Mouse (Mus musculus): ENCODE results near the gene Wdr24. TPM values are rescaled to one million over a fixed set of nuclear protein-coding genes. Genes with fewer than 3 reads are reported as not detected.
A peak's percentile ranks its signal among the peaks of the same experiment; 100 is the strongest.

Gene Wdr24
- polyA plus RNA-seq, 1 experiment, result 33.6 TPM

DNA sequence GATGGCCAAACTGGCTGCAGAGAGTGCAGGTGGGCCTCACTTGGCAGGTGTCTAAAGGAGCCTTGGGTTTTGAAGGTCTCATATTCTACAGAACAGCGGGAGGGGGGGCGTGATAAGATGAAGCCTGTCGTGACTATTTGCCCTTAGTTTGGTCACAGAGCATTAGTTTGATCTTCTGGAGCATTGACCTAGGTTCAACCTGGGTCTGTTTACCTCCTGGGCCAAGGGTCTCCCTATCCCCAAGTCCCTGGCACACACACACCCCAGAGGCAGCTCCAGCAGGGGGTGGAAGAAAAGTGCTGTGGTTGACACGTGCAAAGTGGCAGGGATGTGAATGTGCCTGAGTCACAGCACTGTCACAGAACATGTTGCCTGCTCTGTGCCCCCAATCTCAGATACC, 12.5 kb upstream of the Wdr24 start:
- Histone ChIP-seq H3K36me3 (ENCODE audit: control insufficient read depth, insufficient read depth, low read length) (no peaks in the 10 kb centered on the region), H3K4me3 (ENCODE audit: extremely low read depth, insufficient read depth, insufficient read length) (no peak overlapping the region), H3K27me3 (ENCODE audit: control insufficient read depth, insufficient read depth, low read length) (peaks cover 19% of the 10 kb centered on the region), H3K27ac (ENCODE audit: insufficient read depth, low read length) (no peak overlapping the region), H3K4me1 (ENCODE audit: control insufficient read depth, insufficient read depth, insufficient read length) (peaks cover 9% of the 10 kb centered on the region)
- 72% methylated on average over 4 of the region's 4 CpGs for WGBS
- no peak for TF ChIP-seq POLR2A (IDR thresholded peaks at IDR 0.05; ENCODE audit: low read depth, low read length)
- TF ChIP-seq CTCF (IDR thresholded peaks at IDR 0.05; ENCODE audit: extremely low read depth, insufficient read depth, insufficient read length, insufficient replicate concordance), result no peak
- no peak for DNase-seq (ENCODE audit: low read depth in 1 of 2, low spot score in 2 of 2)

DNA sequence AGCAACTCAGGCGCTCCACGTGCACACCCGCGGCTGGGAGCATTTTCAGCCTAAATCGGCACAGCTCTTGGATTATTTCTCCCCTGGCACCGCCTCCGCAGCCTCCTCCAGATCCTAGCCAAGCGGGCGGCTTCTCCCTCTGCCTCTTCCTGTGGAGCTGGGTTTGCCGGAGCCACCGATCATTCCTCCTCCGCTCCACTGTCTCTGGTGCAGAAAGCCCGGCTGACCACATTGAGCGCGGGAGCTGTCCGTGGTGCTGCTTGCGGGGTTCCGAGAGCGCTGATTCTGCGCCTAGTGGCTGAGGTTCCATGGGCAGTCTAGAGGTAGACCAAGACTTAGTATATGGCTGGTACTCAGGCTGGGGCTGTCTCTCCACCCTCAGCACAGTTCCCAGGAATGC, 10.0 kb upstream of the Wdr24 start:
- peak; percentile 53; the same call in 1 of the 2 replicates for TF ChIP-seq CTCF (IDR thresholded peaks at IDR 0.05; ENCODE audit: extremely low read depth, insufficient read depth, insufficient read length, insufficient replicate concordance)
- no peak for TF ChIP-seq POLR2A (IDR thresholded peaks at IDR 0.05; ENCODE audit: low read depth, low read length)
- Histone ChIP-seq H3K4me3 (ENCODE audit: extremely low read depth, insufficient read depth, insufficient read length) (no peak overlapping the region), H3K4me1 (ENCODE audit: control insufficient read depth, insufficient read depth, insufficient read length) (peaks cover 9% of the 10 kb centered on the region), H3K36me3 (ENCODE audit: control insufficient read depth, insufficient read depth, low read length) (no peaks in the 10 kb centered on the region), H3K27me3 (ENCODE audit: control insufficient read depth, insufficient read depth, low read length) (peaks cover 18% of the 10 kb centered on the region), H3K27ac (ENCODE audit: insufficient read depth, low read length) (no peak overlapping the region)
- under 1% methylated on average over 20 of the region's 20 CpGs for WGBS
- peak; percentile 37 to 72 for DNase-seq (ENCODE audit: low read depth in 1 of 2, low spot score in 2 of 2)

DNA sequence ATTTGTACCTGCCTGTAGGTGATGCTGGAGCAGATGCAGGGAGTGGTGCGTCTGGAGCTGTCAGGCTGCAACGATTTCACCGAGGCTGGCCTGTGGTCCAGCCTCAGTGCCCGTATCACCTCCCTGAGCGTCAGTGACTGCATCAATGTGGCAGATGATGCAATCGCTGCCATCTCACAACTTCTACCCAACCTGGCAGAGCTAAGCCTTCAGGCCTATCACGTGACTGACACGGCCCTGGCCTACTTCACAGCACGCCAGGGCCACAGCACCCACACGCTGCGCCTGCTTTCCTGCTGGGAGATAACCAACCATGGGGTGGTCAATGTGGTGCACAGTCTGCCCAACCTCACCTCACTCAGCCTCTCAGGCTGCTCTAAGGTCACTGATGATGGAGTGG, 5.8 kb upstream of the Wdr24 start:
- WGBS, result 77% methylated on average over 11 of the region's 11 CpGs
- no peak overlapping the region for H3K4me3 ChIP-seq (ENCODE audit: extremely low read depth, insufficient read depth, insufficient read length)
- H3K27me3 ChIP-seq (ENCODE audit: control insufficient read depth, insufficient read depth, low read length), result peaks cover 3% of the 10 kb centered on the region
- no peak for DNase-seq (ENCODE audit: low read depth in 1 of 2, low spot score in 2 of 2)
- H3K27ac ChIP-seq (ENCODE audit: insufficient read depth, low read length), result no peak overlapping the region
- H3K4me1 ChIP-seq (ENCODE audit: control insufficient read depth, insufficient read depth, insufficient read length), result no peaks in the 10 kb centered on the region
- H3K36me3 ChIP-seq (ENCODE audit: control insufficient read depth, insufficient read depth, low read length), result no peaks in the 10 kb centered on the region
- no peak for TF ChIP-seq POLR2A (IDR thresholded peaks at IDR 0.05; ENCODE audit: low read depth, low read length)
- no peak for TF ChIP-seq CTCF (IDR thresholded peaks at IDR 0.05; ENCODE audit: extremely low read depth, insufficient read depth, insufficient read length, insufficient replicate concordance)

DNA sequence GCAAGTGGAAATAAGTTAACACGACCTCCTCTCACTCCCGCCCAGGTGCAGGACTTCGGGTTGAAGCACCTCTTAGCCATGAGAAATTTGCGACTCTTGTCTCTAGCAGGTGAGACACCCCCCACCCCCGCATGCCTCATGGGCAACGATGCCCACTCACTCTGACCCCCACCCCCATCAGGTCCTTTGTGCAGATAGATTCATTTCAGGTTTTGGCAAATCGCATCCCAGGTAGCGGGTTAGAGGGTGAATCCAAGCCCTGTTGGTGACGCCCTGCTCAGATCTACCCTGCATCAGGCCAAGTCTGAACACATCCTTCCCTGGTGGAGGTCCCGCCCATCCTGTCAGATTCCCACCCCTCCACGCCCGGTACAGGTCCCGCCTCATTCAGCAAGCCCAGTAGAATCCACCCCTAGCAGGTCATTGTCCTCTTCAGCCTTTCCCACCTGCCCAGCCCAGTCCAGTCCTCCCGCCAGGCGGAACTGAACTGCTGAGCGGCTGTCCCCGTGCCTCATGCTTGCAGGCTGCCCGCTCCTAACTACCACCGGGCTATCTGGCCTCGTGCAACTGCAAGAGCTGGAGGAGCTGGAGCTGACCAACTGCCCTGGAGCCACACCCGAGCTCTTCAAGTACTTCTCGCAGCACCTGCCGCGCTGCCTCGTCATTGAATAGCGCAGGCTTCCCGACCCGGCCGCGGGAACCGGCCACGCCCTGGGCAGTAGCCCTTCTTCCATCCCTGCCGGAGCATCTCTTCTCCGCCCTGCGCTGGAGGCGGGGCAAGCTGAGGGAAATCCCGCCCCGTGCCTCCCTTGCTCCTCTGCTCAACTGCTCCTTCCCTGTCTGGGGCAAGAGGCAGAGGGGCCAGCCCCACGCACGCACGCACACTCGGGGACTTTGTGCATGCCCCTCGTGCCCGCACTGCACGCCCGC, 4.3 kb upstream of the Wdr24 start:
- no peak overlapping the region for H3K4me3 ChIP-seq (ENCODE audit: extremely low read depth, insufficient read depth, insufficient read length)
- no peak overlapping the region for H3K27ac ChIP-seq (ENCODE audit: insufficient read depth, low read length)
- H3K27me3 ChIP-seq (ENCODE audit: control insufficient read depth, insufficient read depth, low read length), result peaks cover 3% of the 10 kb centered on the region
- 11% methylated on average over 46 of the region's 46 CpGs for WGBS
- no peak for DNase-seq (ENCODE audit: low read depth in 1 of 2, low spot score in 2 of 2)
- H3K36me3 ChIP-seq (ENCODE audit: control insufficient read depth, insufficient read depth, low read length), result no peaks in the 10 kb centered on the region
- peaks cover 5% of the 10 kb centered on the region for H3K4me1 ChIP-seq (ENCODE audit: control insufficient read depth, insufficient read depth, insufficient read length)
- TF ChIP-seq POLR2A (IDR thresholded peaks at IDR 0.05; ENCODE audit: low read depth, low read length), result no peak
- TF ChIP-seq CTCF (IDR thresholded peaks at IDR 0.05; ENCODE audit: extremely low read depth, insufficient read depth, insufficient read length, insufficient replicate concordance), result no peak

DNA sequence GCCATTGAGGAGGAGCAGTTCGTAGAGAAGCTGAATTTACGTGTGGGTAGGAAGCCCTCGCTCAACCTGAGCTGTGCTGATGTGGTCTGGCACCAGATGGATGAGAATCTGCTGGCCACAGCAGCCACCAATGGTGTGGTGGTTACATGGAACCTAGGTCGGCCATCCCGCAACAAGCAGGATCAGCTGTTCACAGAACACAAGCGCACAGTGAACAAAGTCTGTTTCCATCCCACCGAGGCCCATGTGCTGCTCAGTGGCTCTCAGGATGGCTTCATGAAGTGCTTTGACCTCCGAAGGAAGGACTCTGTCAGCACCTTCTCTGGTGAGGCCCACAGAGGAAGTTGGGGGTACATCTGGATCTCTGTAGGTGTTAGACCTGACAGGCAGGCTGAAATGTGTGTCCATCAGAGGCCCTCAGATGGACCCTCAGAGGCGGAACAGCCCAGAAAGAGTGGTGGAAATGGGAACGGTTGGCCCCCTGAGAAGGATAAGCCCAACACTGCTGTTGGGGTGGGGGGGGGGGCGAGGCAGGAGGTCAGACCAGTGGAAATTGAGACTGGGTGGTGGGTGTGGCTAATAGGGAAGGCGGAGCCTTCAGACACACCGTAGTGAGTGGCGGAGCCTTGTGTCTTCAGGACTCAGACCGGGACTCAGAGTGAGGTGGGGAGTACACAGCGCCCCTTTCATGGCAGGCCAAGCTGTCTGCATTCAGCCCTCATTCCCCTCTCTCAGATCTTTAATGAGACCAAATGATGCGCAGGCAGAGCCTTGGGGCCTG, 1.1 kb downstream of the Wdr24 start:
- 79% methylated on average over 17 of the region's 17 CpGs for WGBS
- Histone ChIP-seq H3K27ac (ENCODE audit: insufficient read depth, low read length) (no peak overlapping the region), H3K4me3 (ENCODE audit: extremely low read depth, insufficient read depth, insufficient read length) (no peak overlapping the region), H3K27me3 (ENCODE audit: control insufficient read depth, insufficient read depth, low read length) (no peaks in the 10 kb centered on the region; the same call in 1 of the 2 replicates), H3K36me3 (ENCODE audit: control insufficient read depth, insufficient read depth, low read length) (peaks cover 4% of the 10 kb centered on the region; the same call in 1 of the 2 replicates), H3K4me1 (ENCODE audit: control insufficient read depth, insufficient read depth, insufficient read length) (peaks cover 20% of the 10 kb centered on the region)
- no peak for TF ChIP-seq CTCF (IDR thresholded peaks at IDR 0.05; ENCODE audit: extremely low read depth, insufficient read depth, insufficient read length, insufficient replicate concordance)
- no peak for TF ChIP-seq POLR2A (IDR thresholded peaks at IDR 0.05; ENCODE audit: low read depth, low read length)
- DNase-seq (ENCODE audit: low read depth in 1 of 2, low spot score in 2 of 2), result no peak

DNA sequence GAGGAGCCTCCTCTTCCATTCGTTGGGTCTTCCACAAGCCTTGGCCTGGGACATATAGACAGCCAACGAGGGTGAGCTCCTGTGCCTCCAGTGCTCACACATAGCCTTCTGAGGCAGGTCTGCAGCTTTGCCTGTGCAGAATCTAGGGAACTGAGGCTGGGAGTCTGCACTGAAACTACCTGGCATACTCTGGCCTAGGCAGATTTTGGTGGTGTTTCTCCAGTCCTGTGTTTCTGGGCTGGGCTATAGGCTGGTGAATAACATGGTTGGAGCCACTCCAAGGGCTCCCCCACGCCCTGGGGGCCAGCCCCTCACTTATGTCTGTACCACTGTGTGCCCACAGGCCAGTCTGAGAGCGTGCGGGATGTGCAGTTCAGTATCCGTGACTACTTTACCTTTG, 1.9 kb downstream of the Wdr24 start:
- Histone ChIP-seq H3K27ac (ENCODE audit: insufficient read depth, low read length) (no peak overlapping the region), H3K27me3 (ENCODE audit: control insufficient read depth, insufficient read depth, low read length) (no peaks in the 10 kb centered on the region; the same call in 1 of the 2 replicates), H3K4me3 (ENCODE audit: extremely low read depth, insufficient read depth, insufficient read length) (no peak overlapping the region), H3K4me1 (ENCODE audit: control insufficient read depth, insufficient read depth, insufficient read length) (peaks cover 21% of the 10 kb centered on the region), H3K36me3 (ENCODE audit: control insufficient read depth, insufficient read depth, low read length) (peaks cover 4% of the 10 kb centered on the region; the same call in 1 of the 2 replicates)
- 90% methylated on average over 6 of the region's 6 CpGs for WGBS
- TF ChIP-seq POLR2A (IDR thresholded peaks at IDR 0.05; ENCODE audit: low read depth, low read length) (no peak), CTCF (IDR thresholded peaks at IDR 0.05; ENCODE audit: extremely low read depth, insufficient read depth, insufficient read length, insufficient replicate concordance) (no peak)
- no peak for DNase-seq (ENCODE audit: low read depth in 1 of 2, low spot score in 2 of 2)
